Mouse (Mus musculus) limb, embryonic 13.5 days (tissue): ENCODE data around the gene Vmn1r55. TPM values are rescaled to one million over a fixed set of nuclear protein-coding genes. Genes with fewer than 3 reads are reported as not detected.
"Not testable (repeated sequence)": the region's sequence is repeated elsewhere in the genome, so short reads cannot be mapped to it uniquely, and the experiment has no call there.

ENCODE experiments used
- ATAC-seq: fragments of 200-750 bp; cut with Nextera tagmentation; 2 replicates; pipeline ENCODE4 v1.8.0; 2017; ENCODE audit warnings: low read depth, moderate number of reproducible peaks, moderate TSS enrichment; ENCODE audit not compliant: low FRiP score
- H3K27ac ChIP-seq: fragments of 300-500 bp; sonication (generic); 2 replicates; pipeline ENCODE4 v1.5.1; 2015; ENCODE audit warnings: inconsistent platforms, mild to moderate bottlenecking, moderate library complexity
- H3K27me3 ChIP-seq: fragments of 300-500 bp; sonication (generic); 2 replicates; pipeline ENCODE4 v1.6.1; 2015; ENCODE audit warnings: mild to moderate bottlenecking, inconsistent platforms
- H3K36me3 ChIP-seq: fragments of 300-500 bp; sonication (generic); 2 replicates; pipeline ENCODE4 v1.6.1; 2015; ENCODE audit warnings: inconsistent platforms, mild to moderate bottlenecking, moderate library complexity
- H3K4me1 ChIP-seq: fragments of 300-500 bp; sonication (generic); 2 replicates; pipeline ENCODE4 v1.6.1; 2015; ENCODE audit warnings: inconsistent platforms
- H3K4me2 ChIP-seq: fragments of 300-500 bp; sonication (generic); replicated peaks from 2 replicates; pipeline ENCODE4 v1.6.1; 2015; ENCODE audit warnings: inconsistent platforms, mild to moderate bottlenecking, moderate library complexity
- H3K4me3 ChIP-seq: fragments of 300-500 bp; sonication (generic); 2 replicates; pipeline ENCODE4 v1.5.1; 2015; ENCODE audit warnings: moderate library complexity, mild to moderate bottlenecking, inconsistent platforms
- H3K9ac ChIP-seq: fragments of 300-500 bp; sonication (generic); 2 replicates; pipeline ENCODE4 v1.6.1; 2015; ENCODE audit warnings: mild to moderate bottlenecking, inconsistent platforms
- H3K9me3 ChIP-seq: fragments of 300-500 bp; sonication (generic); 2 replicates; pipeline ENCODE4 v1.6.1; 2016; ENCODE audit warnings: inconsistent platforms
- WGBS: fragments of 180-500 bp; shearing (Covaris S2); methylation state at CpG from one replicate; pipeline ENCODE4 v1.1.7; 2015; 5-methylcytosine and 5-hydroxymethylcytosine counted together
- microRNA-seq: library from miRNA; unstranded; fragments of <30 nt; microRNA quantifications from one replicate; pipeline ENCODE4, GENCODE M21; 2016
- polyA plus RNA-seq: library from polyadenylated mRNA; unstranded; fragments of >200 nt; fragmentation: Nextera tagmentation; extraction: Ambion mirVana; gene quantifications from 2 replicates; pipeline ENCODE4 v1.2.1, GENCODE M21; 2015

Gene Vmn1r55
- polyA plus RNA-seq, 1 experiment from 2014 or later = not detected

DNA sequence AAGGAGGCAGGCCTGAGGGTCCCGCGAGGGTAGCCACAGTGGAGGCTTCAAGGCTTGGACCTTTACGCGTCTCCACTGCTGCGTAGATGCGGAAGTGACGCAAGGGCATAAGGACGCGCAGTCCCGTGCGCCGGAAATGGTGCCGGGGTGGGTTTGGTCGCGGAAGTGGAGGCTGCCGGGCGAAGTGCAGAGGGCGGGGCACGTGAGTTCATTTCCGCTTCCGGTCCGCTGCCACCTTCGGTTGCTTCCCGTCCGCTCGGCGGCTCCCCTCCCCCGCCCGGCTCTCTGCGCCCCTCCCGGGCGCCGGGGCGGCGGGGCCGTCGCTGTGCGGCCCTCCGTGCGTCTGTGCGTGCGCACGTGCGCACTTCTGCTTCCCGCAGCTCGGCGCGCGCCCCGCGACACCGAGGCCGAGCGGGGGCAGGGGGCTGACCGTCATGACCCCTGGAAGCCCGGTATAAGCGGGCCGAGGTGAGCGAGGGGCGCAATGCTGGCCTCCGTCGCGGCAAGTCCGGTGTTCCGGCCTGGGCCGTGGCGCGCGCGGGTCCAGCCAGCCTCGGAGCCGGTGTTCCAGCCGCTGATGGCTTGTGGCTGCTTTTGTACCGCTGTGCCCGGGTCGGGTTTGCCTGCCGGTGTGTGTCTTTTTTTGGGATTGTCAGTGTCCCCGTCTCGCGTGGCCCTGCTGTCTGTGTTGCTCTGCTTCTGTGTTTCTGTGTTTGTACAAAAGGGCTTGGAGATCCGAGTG, 69.3 kb downstream of the Vmn1r55 start, which contains the start of gene Epn1:
TSS of gene Epn1 (plus strand) at position 226 of the 742 bp plus-strand sequence.
- H3K27ac ChIP-seq = peak within 1 kb of the TSS; percentile 91
- H3K9ac ChIP-seq = peak within 1 kb of the TSS; percentile 96
- under 1% methylated on average over 81 of the region's 81 CpGs for WGBS
- peak within 1 kb of the TSS; percentile 87 for H3K4me2 ChIP-seq
- peak; percentile 97 for ATAC-seq
- peaks cover 14% of the 10 kb centered on the region for H3K4me1 ChIP-seq
- H3K27me3 ChIP-seq = no peaks in the 10 kb centered on the region
- H3K9me3 ChIP-seq = no peaks in the 10 kb centered on the region
- peak within 1 kb of the TSS; percentile 97 for H3K4me3 ChIP-seq
- peaks cover 56% of the 10 kb centered on the region for H3K36me3 ChIP-seq

- Histone ChIP-seq H3K27ac (peak overlapping the region; percentile 91; the same call in 1 of the 2 replicates), H3K9ac (peak overlapping the region; percentile 96; the same call in 1 of the 2 replicates), H3K36me3 (peaks cover 56% of the 10 kb centered on the region), H3K4me2 (peak overlapping the region; percentile 87), H3K4me1 (peaks cover 14% of the 10 kb centered on the region), H3K4me3 (peak overlapping the region; percentile 97)
- not testable (repeated sequence) for H3K9me3 ChIP-seq, H3K27me3 ChIP-seq
- 0 out of 2 replicates have a peak, but pooled peaks have one; percentile 13 for ATAC-seq
- 51% methylated on average over 9 of the region's 13 CpGs for WGBS
Observed at GRCm38 (mm10) chr7:5079365-5080009, 70.0 kb downstream of the Vmn1r55 start.

Small RNAs within 50 kb of the gene (microRNA-seq; reads per million reads assigned to microRNA genes)
- gene Gm26217 = not detected

Other genes with a start within 250 kb of the Vmn1r55 start
- gene Gm36210, start 243.2 kb downstream of the Vmn1r55 start, polyA plus RNA-seq = not detected in 2 replicates
- 4.2 and 4.3 TPM in 2 replicates for gene Zfp628, start 234.5 kb downstream of the Vmn1r55 start, polyA plus RNA-seq
- gene Nat14, start 227.6 kb downstream of the Vmn1r55 start, polyA plus RNA-seq = 3.1 and 3.3 TPM in 2 replicates
- 6.4 and 8.1 TPM in 2 replicates for gene Ssc5d, start 223.9 kb downstream of the Vmn1r55 start, polyA plus RNA-seq
- gene Sbk2, start 185.3 kb downstream of the Vmn1r55 start, polyA plus RNA-seq = 0.38 and 0.92 TPM in 2 replicates
- gene Sbk3, start 178.5 kb downstream of the Vmn1r55 start, polyA plus RNA-seq = not detected in 2 replicates
- gene Zfp579, start 153.5 kb downstream of the Vmn1r55 start, polyA plus RNA-seq = 35.3 and 38.5 TPM in 2 replicates
- gene Zfp524, start 135.3 kb downstream of the Vmn1r55 start, polyA plus RNA-seq = 9.1 and 10.7 TPM in 2 replicates
- 44.7 and 48.6 TPM in 2 replicates for gene Fiz1, start 135.0 kb downstream of the Vmn1r55 start, polyA plus RNA-seq
- 0.42 and 2.1 TPM in 2 replicates for gene Gm44973, start 134.2 kb downstream of the Vmn1r55 start, polyA plus RNA-seq
- 6.0 and 8.1 TPM in 2 replicates for gene Zfp865, start 129.3 kb downstream of the Vmn1r55 start, polyA plus RNA-seq
- 44.9 and 47.8 TPM in 2 replicates for gene Ccdc106, start 129.1 kb downstream of the Vmn1r55 start, polyA plus RNA-seq
- gene 4632433K11Rik, start 115.6 kb downstream of the Vmn1r55 start, polyA plus RNA-seq = 0.13 TPM in 1 of 2 replicates, not detected in the other
- 7.0 and 7.8 TPM in 2 replicates for gene Zfp784, start 111.2 kb downstream of the Vmn1r55 start, polyA plus RNA-seq
- gene Zfp580, start 98.1 kb downstream of the Vmn1r55 start, polyA plus RNA-seq = 42.1 and 42.8 TPM in 2 replicates
- gene U2af2, start 87.5 kb downstream of the Vmn1r55 start, polyA plus RNA-seq = 152 and 153 TPM in 2 replicates
- 62.2 and 64.6 TPM in 2 replicates for gene Epn1, start 69.4 kb downstream of the Vmn1r55 start, polyA plus RNA-seq
- gene Rfpl4, start 32.7 kb downstream of the Vmn1r55 start, polyA plus RNA-seq = not detected in 2 replicates
- 0.26 and 0.31 TPM in 2 replicates for gene Rasl2-9, start 23.7 kb downstream of the Vmn1r55 start, polyA plus RNA-seq
- gene Vmn1r56, start 47.1 kb upstream of the Vmn1r55 start, polyA plus RNA-seq = not detected in 2 replicates
- not detected in 2 replicates for gene Vmn1r57, start 68.8 kb upstream of the Vmn1r55 start, polyA plus RNA-seq
- gene Gm5065, start 200.9 kb upstream of the Vmn1r55 start, polyA plus RNA-seq = not detected in 2 replicates
- not detected in 2 replicates for gene Nlrp2, start 201.4 kb upstream of the Vmn1r55 start, polyA plus RNA-seq